ENCODE assay signal across 9 mouse cellular contexts in the genomic region with DNA sequence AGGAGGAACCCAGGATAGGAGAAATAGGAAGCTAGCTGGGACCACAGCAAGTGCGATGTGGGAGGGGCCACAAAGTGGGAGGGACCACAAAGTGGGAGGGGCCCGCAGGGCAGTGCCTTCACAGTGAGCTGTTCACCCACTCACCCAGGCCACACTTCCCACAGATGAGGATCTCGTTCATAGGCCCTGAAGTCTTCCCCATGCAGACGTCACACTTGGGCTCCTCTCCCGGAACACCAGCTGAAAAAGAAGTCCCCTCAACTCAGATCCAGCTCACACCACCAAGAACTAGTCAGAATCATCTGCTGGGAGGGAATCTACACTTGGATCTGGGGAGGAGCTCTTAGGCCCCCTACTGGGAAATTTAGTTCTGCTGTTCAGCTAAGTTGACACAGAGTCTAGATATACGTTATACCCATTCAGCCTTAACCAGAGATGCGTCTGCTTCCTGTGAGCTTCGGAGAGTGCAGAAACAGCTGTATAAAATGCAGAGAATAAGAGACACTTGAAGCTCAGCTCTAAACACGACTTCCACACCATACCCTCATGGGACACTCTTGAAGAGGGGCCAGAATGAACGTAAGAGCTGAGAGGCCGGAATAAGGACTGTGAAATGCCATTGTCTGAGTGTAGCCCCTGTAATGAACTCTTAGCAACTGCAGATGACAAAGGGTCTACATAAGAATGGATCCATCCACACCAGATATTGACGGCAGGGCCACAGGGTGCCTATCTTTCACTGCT. TPM values are rescaled to one million over a fixed set of nuclear protein-coding genes. Genes with fewer than 3 reads are reported as not detected.
A peak's percentile ranks its signal among the peaks of the same experiment; 100 is the strongest.
DNase-seq lines count a peak whose midpoint lies in the region; ATAC-seq and TF ChIP-seq lines count a peak whose summit lies in the region.
"Had no signal": no experiment of that assay in that cellular context is flagged by ENCODE, and none has a peak within 500 bp of the region (broad histone marks: within the 10 kb centered on the region; RNA-seq: fewer than 3 reads in every experiment).

No protein-coding gene starts in this region.

- H3K27me3 ChIP-seq in neural tube, embryonic 11.5 days (ENCODE audit: control insufficient read depth, insufficient read depth, low read length), result peaks cover 9% of the 10 kb centered on the region
- H3K27me3 ChIP-seq in neural tube, embryonic 15.5 days (replicated peaks), result peaks cover 10% of the 10 kb centered on the region
- H3K27me3 ChIP-seq in liver, embryonic 14.5 days (ENCODE audit: control insufficient read depth, insufficient read depth, low read length), result no peaks in the 10 kb centered on the region
- no peaks in the 10 kb centered on the region for H3K27me3 ChIP-seq in forebrain, embryonic 15.5 days
- H3K27me3 ChIP-seq: CH12.LX had no signal

- intact Hi-C loops in gastrocnemius, postnatal 14 days (cut with DNase I; ENCODE audit: low total_unique reads), result no loop called here

- H3K9ac ChIP-seq in neural tube, embryonic 11.5 days (ENCODE audit: low read length), result no peak overlapping the region
- H3K9ac ChIP-seq in neural tube, embryonic 15.5 days (replicated peaks), result no peak overlapping the region
- H3K9ac ChIP-seq in liver, embryonic 14.5 days (replicated peaks), result no peak overlapping the region
- H3K9ac ChIP-seq in forebrain, embryonic 15.5 days (replicated peaks), result no peak overlapping the region

- peak; percentile 58 to 77 for DNase-seq in adrenal gland, adult (ENCODE audit: inconsistent age in 2 of 2, low spot score in 1 of 2)
- DNase-seq in adrenal gland, adult 18-20 months (ENCODE audit: low spot score in 2 of 2), result no peak
- DNase-seq in neural tube, embryonic 11.5 days (ENCODE audit: low spot score), result peak; percentile 15
- peak; percentile 84 for DNase-seq in gastrocnemius, postnatal 14 days
- peak in 1 of 3 experiments; percentile 46 for DNase-seq in liver, embryonic 14.5 days (ENCODE audit: low read depth in 3 of 3, low spot score in 3 of 3)
- peak; percentile 41 to 79 for DNase-seq in spleen, postnatal 10 days (ENCODE audit: low spot score in 2 of 2)

- 45% methylated on average over 12 of the region's 12 CpGs for WGBS in neural tube, embryonic 11.5 days
- WGBS in neural tube, embryonic 15.5 days, result 42% methylated on average over 12 of the region's 12 CpGs
- WGBS in liver, embryonic 14.5 days (ENCODE audit: insufficient replicate concordance), result 34% methylated on average over 12 of the region's 12 CpGs
- WGBS in forebrain, embryonic 15.5 days, result 58% methylated on average over 12 of the region's 12 CpGs

- no peak for ATAC-seq in neural tube, embryonic 11.5 days (ENCODE audit: insufficient read depth, low FRiP score, low TSS enrichment)
- no peak for ATAC-seq in neural tube, embryonic 15.5 days (ENCODE audit: low FRiP score)
- no peak for ATAC-seq in liver, embryonic 14.5 days (ENCODE audit: insufficient read depth)
- no peak for ATAC-seq in forebrain, embryonic 15.5 days (replicated peaks)

- no peaks in the 10 kb centered on the region for H3K36me3 ChIP-seq in neural tube, embryonic 11.5 days (ENCODE audit: control insufficient read depth, insufficient read depth, low read length)
- H3K36me3 ChIP-seq in neural tube, embryonic 15.5 days, result no peaks in the 10 kb centered on the region
- peaks cover 5% of the 10 kb centered on the region; the same call in 1 of the 2 replicates for H3K36me3 ChIP-seq in liver, embryonic 14.5 days (replicated peaks; ENCODE audit: control insufficient read depth, insufficient read depth, low read depth)
- no peaks in the 10 kb centered on the region for H3K36me3 ChIP-seq in forebrain, embryonic 15.5 days

- H3K4me2 ChIP-seq in neural tube, embryonic 11.5 days (ENCODE audit: low read depth), result no peak overlapping the region
- no peak overlapping the region for H3K4me2 ChIP-seq in neural tube, embryonic 15.5 days
- H3K4me2 ChIP-seq in liver, embryonic 14.5 days (ENCODE audit: low read depth), result no peak overlapping the region
- no peak overlapping the region for H3K4me2 ChIP-seq in forebrain, embryonic 15.5 days (replicated peaks)

- TF ChIP-seq EP300 in liver, embryonic 14.5 days (IDR thresholded peaks at IDR 0.05; ENCODE audit: low read depth), result no peak

- no peaks in the 10 kb centered on the region for H3K4me1 ChIP-seq in neural tube, embryonic 11.5 days (ENCODE audit: control insufficient read depth, insufficient read depth, low read length)
- peaks cover 18% of the 10 kb centered on the region for H3K4me1 ChIP-seq in neural tube, embryonic 15.5 days
- peaks cover 23 to 24% of the 10 kb centered on the region in 2 experiments for H3K4me1 ChIP-seq in liver, embryonic 14.5 days (replicated peaks; ENCODE audit: control insufficient read depth in 2 of 2, insufficient read depth in 2 of 2, low read length in 1 of 2)
- H3K4me1 ChIP-seq in forebrain, embryonic 15.5 days, result peaks cover 11% of the 10 kb centered on the region

- no peak overlapping the region for H3K27ac ChIP-seq in neural tube, embryonic 11.5 days (ENCODE audit: low read depth, low read length)
- H3K27ac ChIP-seq in neural tube, embryonic 15.5 days (replicated peaks), result no peak overlapping the region
- H3K27ac ChIP-seq in liver, embryonic 14.5 days, result no peak overlapping the region
- H3K27ac ChIP-seq in forebrain, embryonic 15.5 days (replicated peaks), result no peak overlapping the region

- no peak overlapping the region for H3K4me3 ChIP-seq in neural tube, embryonic 11.5 days (ENCODE audit: low read depth, low read length)
- no peak overlapping the region for H3K4me3 ChIP-seq in neural tube, embryonic 15.5 days (replicated peaks)
- no peak overlapping the region for H3K4me3 ChIP-seq in liver, embryonic 14.5 days (ENCODE audit: insufficient read depth in 1 of 2, low read depth in 2 of 2, low read length in 2 of 2)
- no peak overlapping the region for H3K4me3 ChIP-seq in forebrain, embryonic 15.5 days

- peak; percentile 20; the same call in 1 of the 2 replicates for TF ChIP-seq CTCF in liver, embryonic 14.5 days (IDR thresholded peaks at IDR 0.05; ENCODE audit: low read depth)

- no peaks in the 10 kb centered on the region for H3K9me3 ChIP-seq in neural tube, embryonic 11.5 days (ENCODE audit: control insufficient read depth, low read length)
- no peaks in the 10 kb centered on the region for H3K9me3 ChIP-seq in neural tube, embryonic 15.5 days (replicated peaks)
- H3K9me3 ChIP-seq in liver, embryonic 14.5 days (ENCODE audit: control insufficient read depth, low read length), result no peaks in the 10 kb centered on the region
- no peaks in the 10 kb centered on the region for H3K9me3 ChIP-seq in forebrain, embryonic 15.5 days

RNA-seq across cellular contexts. Expression of gene Phf19, which starts 6.8 kb away (rescaled TPM):
- total RNA-seq in adrenal gland, adult 18-20 months (2021), result 1 to 10 TPM; 1.3 to 1.7 TPM
- 1.9 and 2.1 TPM in 2 replicates for polyA plus RNA-seq in neural tube, embryonic 11.5 days (2014; fragmentation: Nextera tagmentation; extraction: Ambion mirVana)
- 2.2 and 3.5 TPM in 2 replicates for polyA plus RNA-seq in neural tube, embryonic 15.5 days (2015; fragmentation: Nextera tagmentation; extraction: Ambion mirVana)
- total RNA-seq in gastrocnemius, postnatal 14 days (2021), result 1 to 10 TPM; 1.7 to 2.1 TPM
- 2.9 and 3.5 TPM in 2 replicates for polyA plus RNA-seq in liver, embryonic 14.5 days (2012; rRNA removed)
- 2.8 TPM in 2 replicates for polyA plus RNA-seq in liver, embryonic 14.5 days (2014; fragmentation: Nextera tagmentation; extraction: Ambion mirVana)
- 5.2 and 6.5 TPM in 2 replicates for polyA plus RNA-seq in forebrain, embryonic 15.5 days (2015; fragmentation: Nextera tagmentation; extraction: Ambion mirVana)

RNA-seq across cellular contexts. Expression of gene Psmd5, which starts 32.3 kb away (rescaled TPM):
- 10 to 100 TPM; 40.8 to 41.1 TPM for total RNA-seq in adrenal gland, adult 18-20 months (2021)
- polyA plus RNA-seq in neural tube, embryonic 11.5 days (2014; fragmentation: Nextera tagmentation; extraction: Ambion mirVana), result 130 and 133 TPM in 2 replicates
- polyA plus RNA-seq in neural tube, embryonic 15.5 days (2015; fragmentation: Nextera tagmentation; extraction: Ambion mirVana), result 88.9 and 97.3 TPM in 2 replicates
- total RNA-seq in gastrocnemius, postnatal 14 days (2021), result 10 to 100 TPM; 13.5 to 13.8 TPM
- polyA plus RNA-seq in liver, embryonic 14.5 days (2012; rRNA removed), result 23.2 and 36.5 TPM in 2 replicates
- 84.1 and 96.0 TPM in 2 replicates for polyA plus RNA-seq in liver, embryonic 14.5 days (2014; fragmentation: Nextera tagmentation; extraction: Ambion mirVana)
- polyA plus RNA-seq in forebrain, embryonic 15.5 days (2015; fragmentation: Nextera tagmentation; extraction: Ambion mirVana), result 101 and 108 TPM in 2 replicates

RNA-seq across cellular contexts. Expression of gene Cutal, which starts 32.8 kb away (rescaled TPM):
- total RNA-seq in adrenal gland, adult 18-20 months (2021), result under 1 TPM in 1 of 2 experiments, not detected in 1; 0.48 TPM
- not detected in 2 replicates for polyA plus RNA-seq in neural tube, embryonic 11.5 days (2014; fragmentation: Nextera tagmentation; extraction: Ambion mirVana)
- polyA plus RNA-seq in neural tube, embryonic 15.5 days (2015; fragmentation: Nextera tagmentation; extraction: Ambion mirVana), result 0.32 and 1.2 TPM in 2 replicates
- under 1 TPM; 0.29 to 0.49 TPM for total RNA-seq in gastrocnemius, postnatal 14 days (2021)
- 2.6 and 4.0 TPM in 2 replicates for polyA plus RNA-seq in liver, embryonic 14.5 days (2012; rRNA removed)
- 4.0 and 4.4 TPM in 2 replicates for polyA plus RNA-seq in liver, embryonic 14.5 days (2014; fragmentation: Nextera tagmentation; extraction: Ambion mirVana)
- 0.15 and 0.24 TPM in 2 replicates for polyA plus RNA-seq in forebrain, embryonic 15.5 days (2015; fragmentation: Nextera tagmentation; extraction: Ambion mirVana)
- total RNA-seq: CH12.LX had no signal

RNA-seq across cellular contexts. Expression of gene Traf1, which starts 54.5 kb away (rescaled TPM):
- total RNA-seq in adrenal gland, adult 18-20 months (2021), result 1 to 10 TPM; 2.6 to 2.8 TPM
- 0.23 TPM in 1 of 2 replicates, not detected in the other for polyA plus RNA-seq in neural tube, embryonic 11.5 days (2014; fragmentation: Nextera tagmentation; extraction: Ambion mirVana)
- 3.9 and 5.4 TPM in 2 replicates for polyA plus RNA-seq in neural tube, embryonic 15.5 days (2015; fragmentation: Nextera tagmentation; extraction: Ambion mirVana)
- 1 to 10 TPM; 1.0 to 1.7 TPM for total RNA-seq in gastrocnemius, postnatal 14 days (2021)
- polyA plus RNA-seq in liver, embryonic 14.5 days (2012; rRNA removed), result 0.07 and 0.12 TPM in 2 replicates
- polyA plus RNA-seq in liver, embryonic 14.5 days (2014; fragmentation: Nextera tagmentation; extraction: Ambion mirVana), result 0.32 TPM in 1 of 2 replicates, not detected in the other
- 0.46 and 1.6 TPM in 2 replicates for polyA plus RNA-seq in forebrain, embryonic 15.5 days (2015; fragmentation: Nextera tagmentation; extraction: Ambion mirVana)

Comparison
In these comparisons a context has a peak if more than half of its experiments do, and no peak if none do; other contexts are left out.
1. DNase-seq: peak in adrenal gland, adult (2 of 2), neural tube, embryonic 11.5 days (single experiment), gastrocnemius, postnatal 14 days (single experiment) and spleen, postnatal 10 days (2 of 2); none in adrenal gland, adult 18-20 months (0 of 2).